Mouse (Mus musculus): ENCODE data around the gene Olfr632. TPM values are rescaled to one million over a fixed set of nuclear protein-coding genes. Genes with fewer than 3 reads are reported as not detected.

Olfr632 gene
- not detected in 2 replicates for polyA plus RNA-seq (2014; fragmentation: Nextera tagmentation; extraction: Ambion mirVana)

GRCm38 (mm10) chr7:103934264-103934663, at the start of gene Olfr632:
Olfr632 (plus strand) TSS chr7:103934347.
- ATAC-seq (replicated peaks; ENCODE audit: low FRiP score, low TSS enrichment, low read depth): no peak
- no peak within 1 kb of the TSS for H3K27ac ChIP-seq (ENCODE audit: low read depth)
- DNase-seq (ENCODE audit: low spot score): no peak
- 75% methylated on average over 2 of the region's 2 CpGs for WGBS
- no peaks in the 10 kb centered on the region for H3K4me1 ChIP-seq (replicated peaks; ENCODE audit: control insufficient read depth, insufficient read depth, low read length)
- H3K36me3 ChIP-seq (ENCODE audit: control insufficient read depth, insufficient read depth, low read length): no peaks in the 10 kb centered on the region
- no peaks in the 10 kb centered on the region for H3K27me3 ChIP-seq (replicated peaks; ENCODE audit: control insufficient read depth, insufficient read depth, low read length)
- no peak within 1 kb of the TSS for H3K4me2 ChIP-seq (ENCODE audit: low read length)
- H3K9ac ChIP-seq (ENCODE audit: low read length): no peak within 1 kb of the TSS
- no peak within 1 kb of the TSS for H3K4me3 ChIP-seq (ENCODE audit: low read depth, low read length)
- H3K9me3 ChIP-seq (ENCODE audit: control insufficient read depth, low read length): no peaks in the 10 kb centered on the region

DNA sequence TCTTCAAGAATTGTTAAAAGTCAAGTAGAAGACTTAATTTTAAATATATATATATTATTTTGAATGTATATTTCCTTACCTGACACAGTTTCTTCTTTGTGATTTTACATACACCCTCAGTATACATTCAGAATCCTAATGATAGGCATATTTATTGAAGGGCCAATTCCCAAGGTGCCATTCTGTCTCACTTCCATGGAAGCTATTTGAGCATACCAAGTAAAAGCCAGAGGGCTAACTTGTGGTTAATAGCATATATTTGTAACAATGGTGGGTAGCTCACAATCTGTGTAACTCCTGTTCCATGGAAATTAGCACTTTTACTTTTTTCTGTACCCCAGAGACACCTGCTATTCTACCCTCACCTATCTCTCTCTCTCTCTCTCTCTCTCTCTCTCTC, 48.0 kb upstream of the Olfr632 start, which contains the start of gene Olfr66:
Gene Olfr66, minus strand, starts transcription at position 101 of the 400 bp plus-strand sequence.
- H3K27ac ChIP-seq (ENCODE audit: low read depth): no peak within 1 kb of the TSS
- DNase-seq (ENCODE audit: low spot score) (no peak), ATAC-seq (replicated peaks; ENCODE audit: low FRiP score, low TSS enrichment, low read depth) (no peak)
- no peaks in the 10 kb centered on the region for H3K4me1 ChIP-seq (replicated peaks; ENCODE audit: control insufficient read depth, insufficient read depth, low read length)
- H3K9ac ChIP-seq (ENCODE audit: low read length): no peak within 1 kb of the TSS
- no peaks in the 10 kb centered on the region for H3K36me3 ChIP-seq (ENCODE audit: control insufficient read depth, insufficient read depth, low read length)
- H3K27me3 ChIP-seq (replicated peaks; ENCODE audit: control insufficient read depth, insufficient read depth, low read length): no peaks in the 10 kb centered on the region
- no peak within 1 kb of the TSS for H3K4me3 ChIP-seq (ENCODE audit: low read depth, low read length)
- H3K9me3 ChIP-seq (ENCODE audit: control insufficient read depth, low read length): no peaks in the 10 kb centered on the region
- no peak within 1 kb of the TSS for H3K4me2 ChIP-seq (ENCODE audit: low read length)

DNA sequence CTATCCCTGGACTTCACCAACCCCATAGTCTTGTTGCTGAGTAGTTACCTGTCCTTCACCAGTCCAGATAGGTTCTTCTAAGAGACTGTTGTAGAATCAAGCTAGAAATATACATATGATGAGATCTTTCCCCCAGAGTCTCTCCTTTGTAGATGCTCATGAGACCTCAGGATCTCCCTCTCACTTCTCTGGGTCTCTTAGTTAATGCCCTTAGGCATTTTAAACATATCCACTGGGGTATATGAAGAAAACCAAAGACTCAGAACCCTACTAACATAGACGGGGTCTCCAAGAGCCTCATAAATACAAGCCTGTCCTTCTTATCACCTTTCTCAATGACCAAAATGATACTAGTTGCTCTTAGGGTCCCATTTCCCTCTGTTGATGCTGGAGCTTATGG, 39.8 kb upstream of the Olfr632 start, which contains the start of gene Olfr64:
Gene Olfr64, minus strand, starts transcription at position 101 of the 400 bp plus-strand sequence.
- ATAC-seq (replicated peaks; ENCODE audit: low FRiP score, low TSS enrichment, low read depth) (no peak), DNase-seq (ENCODE audit: low spot score) (no peak)
- Histone ChIP-seq H3K27me3 (replicated peaks; ENCODE audit: control insufficient read depth, insufficient read depth, low read length) (no peaks in the 10 kb centered on the region), H3K4me3 (ENCODE audit: low read depth, low read length) (no peak within 1 kb of the TSS), H3K4me1 (replicated peaks; ENCODE audit: control insufficient read depth, insufficient read depth, low read length) (no peaks in the 10 kb centered on the region), H3K9ac (ENCODE audit: low read length) (no peak within 1 kb of the TSS), H3K9me3 (ENCODE audit: control insufficient read depth, low read length) (no peaks in the 10 kb centered on the region), H3K36me3 (ENCODE audit: control insufficient read depth, insufficient read depth, low read length) (no peaks in the 10 kb centered on the region), H3K27ac (ENCODE audit: low read depth) (no peak within 1 kb of the TSS), H3K4me2 (ENCODE audit: low read length) (no peak within 1 kb of the TSS)
- 79% methylated on average over 1 of the region's 1 CpGs for WGBS

DNA sequence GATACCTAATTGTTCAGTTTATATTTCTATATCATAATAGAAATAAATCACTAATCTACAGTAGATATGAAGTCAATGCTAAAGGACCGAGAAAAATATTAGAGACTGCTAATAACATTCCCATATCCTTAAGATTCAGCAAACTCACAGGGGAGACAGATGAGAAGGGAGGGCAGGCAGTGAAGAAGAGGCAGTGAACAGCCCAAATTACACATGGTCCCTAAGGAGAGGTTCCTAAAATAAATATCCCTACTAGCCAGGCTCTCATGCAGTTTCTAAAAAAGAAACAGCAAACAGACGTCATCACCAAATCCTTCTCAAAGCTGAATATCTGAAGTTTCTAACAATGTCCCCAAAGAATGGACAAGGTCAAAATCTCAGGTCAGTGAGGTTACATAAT, 31.0 kb upstream of the Olfr632 start, which contains the start of gene Olfr65:
Gene Olfr65, plus strand, starts transcription at position 301 of the 400 bp plus-strand sequence.
- DNase-seq (ENCODE audit: low spot score) (no peak), ATAC-seq (replicated peaks; ENCODE audit: low FRiP score, low TSS enrichment, low read depth) (no peak)
- WGBS: 69% methylated on average over 2 of the region's 2 CpGs
- Histone ChIP-seq H3K4me3 (ENCODE audit: low read depth, low read length) (no peak within 1 kb of the TSS), H3K9ac (ENCODE audit: low read length) (no peak within 1 kb of the TSS), H3K36me3 (ENCODE audit: control insufficient read depth, insufficient read depth, low read length) (no peaks in the 10 kb centered on the region), H3K27ac (ENCODE audit: low read depth) (no peak within 1 kb of the TSS), H3K9me3 (ENCODE audit: control insufficient read depth, low read length) (no peaks in the 10 kb centered on the region), H3K4me1 (replicated peaks; ENCODE audit: control insufficient read depth, insufficient read depth, low read length) (no peaks in the 10 kb centered on the region), H3K27me3 (replicated peaks; ENCODE audit: control insufficient read depth, insufficient read depth, low read length) (no peaks in the 10 kb centered on the region), H3K4me2 (ENCODE audit: low read length) (no peak within 1 kb of the TSS)

DNA sequence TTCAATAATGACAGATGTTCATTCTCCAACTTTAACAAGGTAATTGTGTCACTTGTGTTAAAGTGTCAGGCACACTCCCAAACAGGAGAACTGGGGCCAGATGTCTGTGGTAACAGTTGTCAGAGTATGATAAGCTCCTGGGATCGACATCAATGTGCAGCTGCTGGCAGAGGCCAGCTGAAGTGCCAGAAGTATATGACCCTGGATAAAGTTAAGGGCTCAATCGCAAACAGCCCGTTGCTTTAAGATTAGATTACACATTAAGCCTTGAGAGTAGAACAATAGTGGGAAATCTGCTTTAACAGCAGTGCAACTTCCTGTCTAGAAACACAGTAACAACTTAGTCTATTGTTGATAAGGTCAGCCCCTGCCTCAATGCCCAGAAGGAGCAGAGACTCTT, 24.1 kb upstream of the Olfr632 start:
- DNase-seq (ENCODE audit: low spot score): no peak
- no peak overlapping the region for H3K4me3 ChIP-seq (ENCODE audit: low read depth, low read length)
- WGBS: 22% methylated on average over 3 of the region's 3 CpGs
- no peaks in the 10 kb centered on the region for H3K27me3 ChIP-seq (replicated peaks; ENCODE audit: control insufficient read depth, insufficient read depth, low read length)
- no peaks in the 10 kb centered on the region for H3K4me1 ChIP-seq (replicated peaks; ENCODE audit: control insufficient read depth, insufficient read depth, low read length)
- H3K9me3 ChIP-seq (ENCODE audit: control insufficient read depth, low read length): no peaks in the 10 kb centered on the region
- no peak overlapping the region for H3K9ac ChIP-seq (ENCODE audit: low read length)
- H3K4me2 ChIP-seq (ENCODE audit: low read length): no peak overlapping the region
- H3K36me3 ChIP-seq (ENCODE audit: control insufficient read depth, insufficient read depth, low read length): no peaks in the 10 kb centered on the region
- no peak for ATAC-seq (replicated peaks; ENCODE audit: low FRiP score, low TSS enrichment, low read depth)
- H3K27ac ChIP-seq (ENCODE audit: low read depth): no peak overlapping the region

GRCm38 (mm10) chr7:103912969-103913511, 21.1 kb upstream of the Olfr632 start:
- DNase-seq (ENCODE audit: low spot score): no peak
- Histone ChIP-seq H3K27me3 (replicated peaks; ENCODE audit: control insufficient read depth, insufficient read depth, low read length) (no peaks in the 10 kb centered on the region), H3K4me3 (ENCODE audit: low read depth, low read length) (no peak overlapping the region), H3K9me3 (ENCODE audit: control insufficient read depth, low read length) (no peaks in the 10 kb centered on the region), H3K4me1 (replicated peaks; ENCODE audit: control insufficient read depth, insufficient read depth, low read length) (no peaks in the 10 kb centered on the region), H3K9ac (ENCODE audit: low read length) (no peak overlapping the region), H3K27ac (ENCODE audit: low read depth) (no peak overlapping the region), H3K36me3 (ENCODE audit: control insufficient read depth, insufficient read depth, low read length) (no peaks in the 10 kb centered on the region), H3K4me2 (ENCODE audit: low read length) (no peak overlapping the region)
- WGBS: 38% methylated on average over 8 of the region's 8 CpGs
- no peak for ATAC-seq (replicated peaks; ENCODE audit: low FRiP score, low TSS enrichment, low read depth)

GRCm38 (mm10) chr7:103915338-103915737, 18.8 kb upstream of the Olfr632 start:
- DNase-seq (ENCODE audit: low spot score): no peak
- Histone ChIP-seq H3K9ac (ENCODE audit: low read length) (no peak overlapping the region), H3K27me3 (replicated peaks; ENCODE audit: control insufficient read depth, insufficient read depth, low read length) (no peaks in the 10 kb centered on the region), H3K27ac (ENCODE audit: low read depth) (no peak overlapping the region), H3K4me2 (ENCODE audit: low read length) (no peak overlapping the region), H3K9me3 (ENCODE audit: control insufficient read depth, low read length) (no peaks in the 10 kb centered on the region), H3K36me3 (ENCODE audit: control insufficient read depth, insufficient read depth, low read length) (no peaks in the 10 kb centered on the region), H3K4me3 (ENCODE audit: low read depth, low read length) (no peak overlapping the region), H3K4me1 (replicated peaks; ENCODE audit: control insufficient read depth, insufficient read depth, low read length) (no peaks in the 10 kb centered on the region)
- no peak for ATAC-seq (replicated peaks; ENCODE audit: low FRiP score, low TSS enrichment, low read depth)

GRCm38 (mm10) chr7:103928525-103928924, 5.6 kb upstream of the Olfr632 start, which contains the start of gene Olfr631:
Olfr631 (plus strand) TSS chr7:103928825.
- H3K9ac ChIP-seq (ENCODE audit: low read length): no peak within 1 kb of the TSS
- no peak within 1 kb of the TSS for H3K4me2 ChIP-seq (ENCODE audit: low read length)
- DNase-seq (ENCODE audit: low spot score): no peak
- ATAC-seq (replicated peaks; ENCODE audit: low FRiP score, low TSS enrichment, low read depth): no peak
- H3K27me3 ChIP-seq (replicated peaks; ENCODE audit: control insufficient read depth, insufficient read depth, low read length): no peaks in the 10 kb centered on the region
- H3K9me3 ChIP-seq (ENCODE audit: control insufficient read depth, low read length): no peaks in the 10 kb centered on the region
- H3K4me3 ChIP-seq (ENCODE audit: low read depth, low read length): no peak within 1 kb of the TSS
- H3K27ac ChIP-seq (ENCODE audit: low read depth): no peak within 1 kb of the TSS
- no peaks in the 10 kb centered on the region for H3K4me1 ChIP-seq (replicated peaks; ENCODE audit: control insufficient read depth, insufficient read depth, low read length)
- H3K36me3 ChIP-seq (ENCODE audit: control insufficient read depth, insufficient read depth, low read length): no peaks in the 10 kb centered on the region

DNA sequence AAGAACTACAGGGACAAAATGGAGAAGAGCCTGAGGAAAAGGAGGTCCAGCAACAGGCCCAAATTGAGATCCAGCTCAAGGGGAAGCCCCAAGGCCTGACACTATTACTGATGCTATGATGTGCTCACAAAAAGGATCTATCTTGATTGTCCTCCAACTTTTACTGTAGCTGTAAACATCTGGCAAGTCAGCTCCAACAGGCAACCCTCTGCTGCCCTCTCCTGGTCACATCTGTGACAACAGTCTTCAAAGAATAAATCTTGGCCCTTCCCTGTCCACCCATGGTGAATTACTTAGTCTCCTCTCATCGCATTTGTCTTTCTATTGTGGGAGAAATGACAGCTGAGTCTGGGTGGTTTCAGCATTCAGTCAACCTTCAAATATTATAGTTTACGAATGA, 8.6 kb downstream of the Olfr632 start:
- WGBS: 25% methylated on average over 2 of the region's 2 CpGs
- Histone ChIP-seq H3K4me1 (replicated peaks; ENCODE audit: control insufficient read depth, insufficient read depth, low read length) (no peaks in the 10 kb centered on the region), H3K27ac (ENCODE audit: low read depth) (no peak overlapping the region), H3K9me3 (ENCODE audit: control insufficient read depth, low read length) (no peaks in the 10 kb centered on the region), H3K9ac (ENCODE audit: low read length) (no peak overlapping the region), H3K4me3 (ENCODE audit: low read depth, low read length) (no peak overlapping the region), H3K4me2 (ENCODE audit: low read length) (no peak overlapping the region), H3K27me3 (replicated peaks; ENCODE audit: control insufficient read depth, insufficient read depth, low read length) (no peaks in the 10 kb centered on the region), H3K36me3 (ENCODE audit: control insufficient read depth, insufficient read depth, low read length) (no peaks in the 10 kb centered on the region)
- ATAC-seq (replicated peaks; ENCODE audit: low FRiP score, low TSS enrichment, low read depth) (no peak), DNase-seq (ENCODE audit: low spot score) (peak; percentile 82)

Data from intestine, embryonic 14.5 days (tissue).